Mouse (Mus musculus) embryonic facial prominence, embryonic 12.5 days (tissue): Measurements from ENCODE around the gene Edar. TPM values are rescaled to one million over a fixed set of nuclear protein-coding genes. Genes with fewer than 3 reads are reported as not detected.

Experiments
- ATAC-seq: fragments of 200-750 bp; cut with Nextera tagmentation; 2 replicates; pipeline ENCODE4 v1.8.0; 2017; ENCODE audit not compliant: insufficient number of reproducible peaks, insufficient read depth, low FRiP score, low TSS enrichment
- H3K27ac ChIP-seq: fragments of 300-500 bp; sonication (generic); 2 replicates; pipeline ENCODE4 v1.5.1; 2016; ENCODE audit warnings: mild to moderate bottlenecking
- H3K27me3 ChIP-seq: fragments of 300-500 bp; sonication (generic); 2 replicates; pipeline ENCODE4 v1.6.1; 2016; ENCODE audit warnings: mild to moderate bottlenecking, moderate library complexity
- H3K36me3 ChIP-seq: fragments of 300-500 bp; sonication (generic); 2 replicates; pipeline ENCODE4 v1.6.1; 2016; ENCODE audit warnings: mild to moderate bottlenecking
- H3K4me1 ChIP-seq: fragments of 300-500 bp; sonication (generic); 2 replicates; pipeline ENCODE4 v1.6.1; 2016
- H3K4me2 ChIP-seq: fragments of 300-500 bp; sonication (generic); replicated peaks from 2 replicates; pipeline ENCODE4 v1.6.1; 2016; ENCODE audit warnings: mild to moderate bottlenecking, moderate library complexity
- H3K4me3 ChIP-seq: fragments of 300-500 bp; sonication (generic); 2 replicates; pipeline ENCODE4 v1.5.1; 2016; ENCODE audit warnings: mild to moderate bottlenecking
- H3K9ac ChIP-seq: fragments of 300-500 bp; sonication (generic); 2 replicates; pipeline ENCODE4 v1.6.1; 2016; ENCODE audit warnings: mild to moderate bottlenecking, moderate library complexity
- H3K9me3 ChIP-seq: fragments of 300-500 bp; sonication (generic); 2 replicates; pipeline ENCODE4 v1.6.1; 2016; ENCODE audit warnings: mild to moderate bottlenecking, moderate library complexity
- WGBS: fragments of 180-500 bp; shearing (Covaris S2); methylation state at CpG from one replicate; pipeline ENCODE4 v1.1.7; 2016; 5-methylcytosine and 5-hydroxymethylcytosine counted together
- polyA plus RNA-seq: library from polyadenylated mRNA; unstranded; fragments of >200 nt; fragmentation: Nextera tagmentation; extraction: Ambion mirVana; gene quantifications from 2 replicates; pipeline ENCODE4 v1.2.1, GENCODE M21; 2016

Edar gene
- polyA plus RNA-seq, 1 experiment from 2014 or later: 1.4 TPM

DNA sequence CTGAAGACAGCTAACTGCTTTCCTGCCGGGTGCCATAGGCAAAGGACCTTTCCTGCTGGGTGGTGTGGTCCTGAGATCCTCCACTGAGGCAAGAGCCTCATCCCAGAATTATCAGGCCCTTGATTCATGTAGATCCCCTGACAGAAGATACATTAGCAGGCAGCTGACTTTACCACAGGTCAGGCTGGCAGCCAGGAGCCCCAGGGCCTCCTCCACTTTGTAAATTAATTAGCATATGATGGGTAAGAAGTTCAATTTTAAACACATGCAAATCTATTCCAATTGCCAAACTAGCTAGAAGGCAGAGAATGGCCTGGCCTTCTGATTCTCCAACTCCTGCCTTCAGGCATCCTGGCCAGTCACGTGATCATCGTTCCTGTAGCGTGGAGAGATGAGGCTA is 56.2 kb downstream of the Edar start:
- Histone ChIP-seq H3K9me3 (no peaks in the 10 kb centered on the region), H3K27me3 (no peaks in the 10 kb centered on the region), H3K36me3 (no peaks in the 10 kb centered on the region), H3K9ac (no peak overlapping the region), H3K27ac (no peak overlapping the region), H3K4me3 (no peak overlapping the region), H3K4me1 (no peaks in the 10 kb centered on the region), H3K4me2 (no peak overlapping the region)
- 86% methylated on average over 4 of the region's 4 CpGs for WGBS
- ATAC-seq: no peak

GRCm38 (mm10) chr10:58618501-58619216 is 56.8 kb downstream of the Edar start:
- Histone ChIP-seq H3K9me3 (no peaks in the 10 kb centered on the region), H3K4me3 (no peak overlapping the region), H3K27me3 (no peaks in the 10 kb centered on the region), H3K9ac (no peak overlapping the region), H3K27ac (no peak overlapping the region), H3K4me1 (no peaks in the 10 kb centered on the region), H3K4me2 (no peak overlapping the region), H3K36me3 (no peaks in the 10 kb centered on the region)
- no peak for ATAC-seq
- 87% methylated on average over 17 of the region's 17 CpGs for WGBS

GRCm38 (mm10) chr10:58616565-58616964 is 58.9 kb downstream of the Edar start:
- WGBS: 87% methylated on average over 5 of the region's 5 CpGs
- no peaks in the 10 kb centered on the region for H3K36me3 ChIP-seq
- no peaks in the 10 kb centered on the region for H3K9me3 ChIP-seq
- H3K4me3 ChIP-seq: no peak overlapping the region
- no peaks in the 10 kb centered on the region for H3K27me3 ChIP-seq
- H3K4me2 ChIP-seq: no peak overlapping the region
- no peak for ATAC-seq
- no peak overlapping the region for H3K27ac ChIP-seq
- no peak overlapping the region for H3K9ac ChIP-seq
- H3K4me1 ChIP-seq: no peaks in the 10 kb centered on the region

DNA sequence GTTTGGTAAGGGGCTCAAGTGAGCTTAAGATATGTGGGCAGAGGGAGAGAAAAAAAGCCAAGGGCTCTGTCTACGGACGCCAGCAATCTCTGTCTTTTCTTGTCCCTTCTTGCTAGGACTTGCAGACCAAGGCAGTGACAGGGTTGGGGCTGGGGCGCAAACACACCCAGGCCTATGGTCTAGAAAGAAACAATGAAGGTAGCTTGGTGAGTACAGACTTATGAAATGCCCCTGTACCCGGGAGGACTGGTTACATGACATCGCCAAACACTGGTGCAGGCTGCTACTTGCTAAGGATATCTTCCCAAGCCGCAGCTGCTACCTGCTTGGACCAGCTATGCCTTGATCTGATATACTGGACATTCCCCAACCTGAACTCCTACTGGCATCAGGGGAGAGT is 60.9 kb downstream of the Edar start:
- Histone ChIP-seq H3K9ac (no peak overlapping the region), H3K27me3 (no peaks in the 10 kb centered on the region), H3K36me3 (no peaks in the 10 kb centered on the region), H3K27ac (no peak overlapping the region), H3K9me3 (no peaks in the 10 kb centered on the region), H3K4me2 (no peak overlapping the region), H3K4me1 (no peaks in the 10 kb centered on the region), H3K4me3 (no peak overlapping the region)
- 87% methylated on average over 6 of the region's 6 CpGs for WGBS
- no peak for ATAC-seq

- H3K36me3 ChIP-seq: no peaks in the 10 kb centered on the region
- no peaks in the 10 kb centered on the region for H3K9me3 ChIP-seq
- H3K27ac ChIP-seq: no peak overlapping the region
- no peaks in the 10 kb centered on the region for H3K4me1 ChIP-seq
- no peak overlapping the region for H3K4me3 ChIP-seq
- WGBS: 80% methylated on average over 7 of the region's 7 CpGs
- no peak overlapping the region for H3K4me2 ChIP-seq
- no peak for ATAC-seq
- no peaks in the 10 kb centered on the region for H3K27me3 ChIP-seq
- no peak overlapping the region for H3K9ac ChIP-seq
Observed at GRCm38 (mm10) chr10:58610484-58611261, 64.8 kb downstream of the Edar start.

- WGBS: 83% methylated on average over 3 of the region's 3 CpGs
- no peak for ATAC-seq
- no peaks in the 10 kb centered on the region for H3K27me3 ChIP-seq
- no peak overlapping the region for H3K9ac ChIP-seq
- H3K4me2 ChIP-seq: no peak overlapping the region
- H3K4me1 ChIP-seq: no peaks in the 10 kb centered on the region
- no peaks in the 10 kb centered on the region for H3K36me3 ChIP-seq
- H3K27ac ChIP-seq: no peak overlapping the region
- no peaks in the 10 kb centered on the region for H3K9me3 ChIP-seq
- no peak overlapping the region for H3K4me3 ChIP-seq
Observed at GRCm38 (mm10) chr10:58608858-58609257, 66.6 kb downstream of the Edar start.

DNA sequence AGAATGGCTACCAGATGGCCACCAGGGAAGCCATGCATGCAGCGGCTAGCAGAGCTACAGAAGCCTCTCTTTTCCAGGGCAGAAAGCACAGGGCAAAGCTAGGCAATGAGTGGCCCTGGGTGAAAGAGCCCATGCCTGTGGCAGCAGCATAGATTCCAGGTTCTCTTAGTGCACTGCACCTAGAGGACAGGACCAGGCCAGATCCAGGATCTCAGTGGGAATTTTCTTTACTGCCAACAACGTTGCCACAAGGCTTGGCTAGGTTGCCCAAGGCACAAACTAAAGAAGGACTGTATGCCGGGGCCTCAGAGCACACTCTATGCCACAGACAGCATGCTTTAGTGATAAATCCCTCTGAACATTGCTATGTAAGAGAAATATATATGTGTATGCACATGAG is 69.1 kb downstream of the Edar start:
- no peak for ATAC-seq
- H3K27ac ChIP-seq: no peak overlapping the region
- no peak overlapping the region for H3K4me3 ChIP-seq
- H3K9me3 ChIP-seq: no peaks in the 10 kb centered on the region
- H3K27me3 ChIP-seq: no peaks in the 10 kb centered on the region
- no peaks in the 10 kb centered on the region for H3K36me3 ChIP-seq
- no peak overlapping the region for H3K4me2 ChIP-seq
- 76% methylated on average over 3 of the region's 3 CpGs for WGBS
- no peaks in the 10 kb centered on the region for H3K4me1 ChIP-seq
- H3K9ac ChIP-seq: no peak overlapping the region

DNA sequence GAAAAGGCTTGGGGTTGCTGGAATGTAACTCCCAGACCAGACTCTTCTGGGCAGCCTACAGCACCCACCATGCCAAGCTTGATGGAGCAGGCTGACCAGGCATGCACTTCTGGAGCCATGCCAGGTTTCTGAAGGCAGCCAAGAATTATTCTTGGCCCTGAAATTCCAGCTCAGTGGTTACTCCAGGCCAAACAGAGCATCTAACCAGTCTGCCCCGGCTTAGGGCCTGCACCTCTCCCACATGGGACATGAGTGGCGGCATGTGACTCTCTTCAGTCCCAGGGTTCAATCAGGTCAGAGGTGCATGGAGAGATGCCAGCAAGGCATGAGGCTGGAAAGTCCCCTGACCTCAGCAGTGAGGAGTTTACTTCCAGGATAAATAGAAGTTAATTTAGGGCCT is 70.7 kb downstream of the Edar start:
- no peak overlapping the region for H3K9ac ChIP-seq
- H3K4me1 ChIP-seq: no peaks in the 10 kb centered on the region
- no peak for ATAC-seq
- H3K4me3 ChIP-seq: no peak overlapping the region
- WGBS: 80% methylated on average over 2 of the region's 2 CpGs
- no peak overlapping the region for H3K4me2 ChIP-seq
- H3K27me3 ChIP-seq: no peaks in the 10 kb centered on the region
- no peak overlapping the region for H3K27ac ChIP-seq
- H3K36me3 ChIP-seq: no peaks in the 10 kb centered on the region
- no peaks in the 10 kb centered on the region for H3K9me3 ChIP-seq

GRCm38 (mm10) chr10:58601946-58602345 is 73.5 kb downstream of the Edar start:
- Histone ChIP-seq H3K27ac (no peak overlapping the region), H3K36me3 (no peaks in the 10 kb centered on the region)
- WGBS: 69% methylated on average over 7 of the region's 7 CpGs

GRCm38 (mm10) chr10:58601431-58601901 is 74.0 kb downstream of the Edar start:
- ATAC-seq: no peak
- H3K9me3 ChIP-seq: no peaks in the 10 kb centered on the region
- H3K9ac ChIP-seq: no peak overlapping the region
- H3K36me3 ChIP-seq: no peaks in the 10 kb centered on the region
- H3K4me1 ChIP-seq: no peaks in the 10 kb centered on the region
- no peak overlapping the region for H3K27ac ChIP-seq
- no peak overlapping the region for H3K4me3 ChIP-seq
- H3K27me3 ChIP-seq: no peaks in the 10 kb centered on the region
- WGBS: 23% methylated on average over 6 of the region's 6 CpGs
- no peak overlapping the region for H3K4me2 ChIP-seq

More at GRCm38 (mm10) chr10:58601946-58602345, 73.5 kb downstream of the Edar start:
- no peak for ATAC-seq
- Histone ChIP-seq H3K4me3 (no peak overlapping the region), H3K27me3 (no peaks in the 10 kb centered on the region), H3K9me3 (no peaks in the 10 kb centered on the region), H3K9ac (no peak overlapping the region), H3K4me1 (no peaks in the 10 kb centered on the region), H3K4me2 (no peak overlapping the region)

- ATAC-seq: no peak
- Histone ChIP-seq H3K4me1 (no peaks in the 10 kb centered on the region), H3K4me3 (no peak overlapping the region), H3K27ac (no peak overlapping the region), H3K4me2 (no peak overlapping the region), H3K9me3 (no peaks in the 10 kb centered on the region), H3K36me3 (no peaks in the 10 kb centered on the region), H3K27me3 (no peaks in the 10 kb centered on the region), H3K9ac (no peak overlapping the region)
- 14% methylated on average over 5 of the region's 5 CpGs for WGBS
Observed at GRCm38 (mm10) chr10:58600983-58601382, 74.5 kb downstream of the Edar start.

GRCm38 (mm10) chr10:58600151-58600550 is 75.3 kb downstream of the Edar start:
- Histone ChIP-seq H3K27ac (no peak overlapping the region), H3K4me3 (no peak overlapping the region), H3K36me3 (no peaks in the 10 kb centered on the region), H3K4me1 (no peaks in the 10 kb centered on the region), H3K9me3 (no peaks in the 10 kb centered on the region), H3K4me2 (no peak overlapping the region), H3K9ac (no peak overlapping the region), H3K27me3 (no peaks in the 10 kb centered on the region)
- 90% methylated on average over 5 of the region's 5 CpGs for WGBS
- no peak for ATAC-seq
